Mouse (Mus musculus) MEL (cell line): ENCODE results near the gene Cfap57. TPM values are rescaled to one million over a fixed set of nuclear protein-coding genes. Genes with fewer than 3 reads are reported as not detected.

ENCODE experiments used
- DNase-seq: peaks from one replicate; pipeline ENCODE4 v3.0.0; 2011; ENCODE audit warnings: low read depth, low spot score
- H3K27ac ChIP-seq: 2 replicates; pipeline ENCODE4 v1.5.1; 2012; ENCODE audit warnings: low read depth, mild to moderate bottlenecking, control low read depth, low read length, moderate library complexity; ENCODE audit not compliant: control insufficient read depth
- H3K27me3 ChIP-seq, 2 experiments: fragments of 150-350 bp in 1 of 2; sonication (generic) in 1 of 2; 2 replicates each; pipeline ENCODE4 v1.6.1; 2012; ENCODE audit warnings: low read length in 2 of 2, mild to moderate bottlenecking in 2 of 2, improper control_type of control experiment in 1 of 2, moderate library complexity in 1 of 2; ENCODE audit not compliant: insufficient read depth in 2 of 2, control insufficient read depth in 1 of 2
- H3K36me3 ChIP-seq, 2 experiments: 2 replicates each; pipeline ENCODE4 v1.6.1; 2012 to 2014; ENCODE audit warnings: low read length in 2 of 2, improper control_type of control experiment in 1 of 2, inconsistent platforms in 1 of 2, mild to moderate bottlenecking in 1 of 2; ENCODE audit not compliant: insufficient read depth in 2 of 2, control insufficient read depth in 1 of 2
- H3K4me1 ChIP-seq, 2 experiments: fragments of 150-350 bp in 1 of 2; sonication (generic) in 1 of 2; 2 replicates each; pipeline ENCODE4 v1.6.1; 2012; ENCODE audit warnings: low read length in 2 of 2, improper control_type of control experiment in 1 of 2, mild to moderate bottlenecking in 1 of 2; ENCODE audit not compliant: insufficient read depth in 2 of 2, control insufficient read depth in 1 of 2
- H3K4me3 ChIP-seq, 2 experiments: fragments of 150-350 bp in 1 of 2; sonication (generic) in 1 of 2; 2 replicates each; pipeline ENCODE4 v1.5.1; 2012; ENCODE audit warnings: low read depth in 2 of 2, low read length in 2 of 2, mild to moderate bottlenecking in 2 of 2, moderate library complexity in 2 of 2, control low read depth in 1 of 2, improper control_type of control experiment in 1 of 2; ENCODE audit not compliant: control insufficient read depth in 1 of 2, insufficient read depth in 1 of 2
- H3K79me2 ChIP-seq: 2 replicates; pipeline ENCODE4 v1.6.1; 2012; ENCODE audit warnings: mild to moderate bottlenecking, low read length, moderate library complexity; ENCODE audit not compliant: control insufficient read depth, poor library complexity, insufficient read depth
- H3K9ac ChIP-seq: 2 replicates; pipeline ENCODE4 v1.6.1; 2012; ENCODE audit warnings: low read depth, mild to moderate bottlenecking, control low read depth, low read length, moderate library complexity; ENCODE audit not compliant: control insufficient read depth, poor library complexity, severe bottlenecking
- H3K9me3 ChIP-seq: fragments of 150-350 bp; sonication (generic); replicated peaks from 2 replicates; pipeline ENCODE4 v1.6.1; 2012; ENCODE audit warnings: mild to moderate bottlenecking, low read length, improper control_type of control experiment, moderate library complexity; ENCODE audit not compliant: insufficient read depth
- BHLHE40 ChIP-seq: IDR thresholded peaks from 2 replicates; pipeline ENCODE4 v1.6.1; 2012; ENCODE audit warnings: low read depth, mild to moderate bottlenecking, inconsistent platforms, low read length, improper control_type of control experiment, borderline replicate concordance
- CTCF ChIP-seq, 3 experiments: IDR thresholded peaks in 2 of 3; conservative IDR thresholded peaks in 1 of 3; 2 replicates each; pipeline ENCODE4 v1.5.1; 2011 to 2012; ENCODE audit warnings: low read length in 3 of 3, low read depth in 2 of 3, mild to moderate bottlenecking in 2 of 3, improper control_type of control experiment in 1 of 3, inconsistent platforms in 1 of 3, mixed read lengths in 1 of 3, moderate library complexity in 1 of 3; ENCODE audit not compliant: control insufficient read depth in 1 of 3, insufficient read depth in 1 of 3, poor library complexity in 1 of 3, severe bottlenecking in 1 of 3
- E2F4 ChIP-seq: IDR thresholded peaks from 2 replicates; pipeline ENCODE4 v1.6.1; 2011; ENCODE audit warnings: low read depth, low read length, improper control_type of control experiment, borderline replicate concordance
- ELF1 ChIP-seq: IDR thresholded peaks from 2 replicates; pipeline ENCODE4 v1.6.1; 2014; ENCODE audit warnings: low read depth, mild to moderate bottlenecking, inconsistent platforms, low read length, improper control_type of control experiment, moderate library complexity
- EP300 ChIP-seq, 2 experiments: IDR thresholded peaks; 2 replicates each; pipeline ENCODE4 v1.6.1; 2011; ENCODE audit warnings: improper control_type of control experiment in 2 of 2, low read length in 2 of 2, low read depth in 1 of 2, mild to moderate bottlenecking in 1 of 2
- ETS1 ChIP-seq: IDR thresholded peaks from 2 replicates; pipeline ENCODE4 v1.6.1; 2012; ENCODE audit warnings: low read depth, mild to moderate bottlenecking, inconsistent platforms, low read length, improper control_type of control experiment, moderate library complexity
- GABPA ChIP-seq: IDR thresholded peaks from 2 replicates; pipeline ENCODE4 v1.6.1; 2012; ENCODE audit warnings: low read depth, mild to moderate bottlenecking, inconsistent platforms, low read length, improper control_type of control experiment, moderate library complexity
- GATA1 ChIP-seq: IDR thresholded peaks from 2 replicates; pipeline ENCODE4 v1.6.1; 2011; ENCODE audit warnings: low read depth, low read length, improper control_type of control experiment
- HCFC1 ChIP-seq: IDR thresholded peaks from 2 replicates; pipeline ENCODE4 v1.6.1; 2012; ENCODE audit warnings: low read depth, mild to moderate bottlenecking, inconsistent platforms, low read length, improper control_type of control experiment, moderate library complexity
- KAT2A ChIP-seq: conservative IDR thresholded peaks from 2 replicates; pipeline ENCODE4 v1.6.1; 2012; ENCODE audit warnings: low read depth, low read length, improper control_type of control experiment, inconsistent platforms
- MAFK ChIP-seq: IDR thresholded peaks from 2 replicates; pipeline ENCODE4 v1.6.1; 2011; ENCODE audit warnings: low read depth, mild to moderate bottlenecking, low read length, improper control_type of control experiment, borderline replicate concordance
- MAX ChIP-seq: IDR thresholded peaks from 2 replicates; pipeline ENCODE4 v1.6.1; 2011; ENCODE audit warnings: low read length, improper control_type of control experiment
- MAZ ChIP-seq: IDR thresholded peaks from 2 replicates; pipeline ENCODE4 v1.6.1; 2012; ENCODE audit warnings: low read depth, mild to moderate bottlenecking, inconsistent platforms, low read length, improper control_type of control experiment
- MEF2A ChIP-seq: IDR thresholded peaks from 2 replicates; pipeline ENCODE4 v1.6.1; 2014; ENCODE audit warnings: low read depth, mild to moderate bottlenecking, inconsistent platforms, low read length, improper control_type of control experiment; ENCODE audit not compliant: poor library complexity, insufficient replicate concordance, severe bottlenecking; ENCODE audit errors: extremely low read depth
- MXI1 ChIP-seq: IDR thresholded peaks from 2 replicates; pipeline ENCODE4 v1.6.1; 2011; ENCODE audit warnings: mild to moderate bottlenecking, low read depth, low read length, improper control_type of control experiment
- MYC ChIP-seq: IDR thresholded peaks from 2 replicates; pipeline ENCODE4 v1.6.1; 2011; ENCODE audit warnings: low read depth, mild to moderate bottlenecking, low read length, improper control_type of control experiment, moderate library complexity
- NELFE ChIP-seq: IDR thresholded peaks from 2 replicates; pipeline ENCODE4 v1.6.1; 2011; ENCODE audit warnings: low read depth, low read length, improper control_type of control experiment
- NRF1 ChIP-seq: IDR thresholded peaks from 2 replicates; pipeline ENCODE4 v1.6.1; 2014; ENCODE audit warnings: low read depth, mild to moderate bottlenecking, inconsistent platforms, low read length, improper control_type of control experiment, moderate library complexity; ENCODE audit not compliant: poor library complexity, insufficient read depth, severe bottlenecking
- POLR2A ChIP-seq, 2 experiments: IDR thresholded peaks; 2 replicates each; pipeline ENCODE4 v1.6.1; 2011 to 2012; ENCODE audit warnings: low read length in 2 of 2, mild to moderate bottlenecking in 2 of 2, control low read depth in 1 of 2, improper control_type of control experiment in 1 of 2, low read depth in 1 of 2, moderate library complexity in 1 of 2; ENCODE audit not compliant: control insufficient read depth in 1 of 2, insufficient read depth in 1 of 2, poor library complexity in 1 of 2
- POLR2AphosphoS2 ChIP-seq: IDR thresholded peaks from 2 replicates; pipeline ENCODE4 v1.6.1; 2011; ENCODE audit warnings: low read length, improper control_type of control experiment
- POLR2AphosphoS5 ChIP-seq: IDR thresholded peaks from 2 replicates; pipeline ENCODE4 v1.6.1; 2012; ENCODE audit warnings: low read depth, borderline replicate concordance, mild to moderate bottlenecking, inconsistent platforms, low read length, moderate library complexity, mixed read lengths
- RAD21 ChIP-seq: IDR thresholded peaks from 2 replicates; pipeline ENCODE4 v1.6.1; 2011; ENCODE audit warnings: mild to moderate bottlenecking, low read depth, low read length, improper control_type of control experiment
- RCOR1 ChIP-seq: IDR thresholded peaks from 2 replicates; pipeline ENCODE4 v1.6.1; 2012; ENCODE audit warnings: low read depth, mild to moderate bottlenecking, inconsistent platforms, low read length, improper control_type of control experiment
- SIN3A ChIP-seq: IDR thresholded peaks from 2 replicates; pipeline ENCODE4 v1.6.1; 2012; ENCODE audit warnings: low read length, improper control_type of control experiment, inconsistent platforms
- SMC3 ChIP-seq: IDR thresholded peaks from 2 replicates; pipeline ENCODE4 v1.6.1; 2011; ENCODE audit warnings: low read depth, low read length, improper control_type of control experiment
- TAL1 ChIP-seq: IDR thresholded peaks from 2 replicates; pipeline ENCODE4 v1.6.1; 2012; ENCODE audit warnings: mild to moderate bottlenecking, inconsistent platforms, low read length, moderate library complexity, mixed read lengths
- TBP ChIP-seq: IDR thresholded peaks from 2 replicates; pipeline ENCODE4 v1.8.0; 2011; ENCODE audit warnings: low read depth, low read length, improper control_type of control experiment
- TCF12 ChIP-seq: IDR thresholded peaks from 2 replicates; pipeline ENCODE4 v1.6.1; 2014; ENCODE audit warnings: low read depth, mild to moderate bottlenecking, inconsistent platforms, low read length, improper control_type of control experiment, moderate library complexity
- USF1 ChIP-seq: IDR thresholded peaks from 2 replicates; pipeline ENCODE4 v1.6.1; 2014; ENCODE audit warnings: low read depth, mild to moderate bottlenecking, inconsistent platforms, low read length, improper control_type of control experiment, moderate library complexity
- USF2 ChIP-seq, 2 experiments: IDR thresholded peaks; 2 replicates each; pipeline ENCODE4 v1.6.1; 2011 to 2012; ENCODE audit warnings: improper control_type of control experiment in 2 of 2, low read length in 2 of 2, borderline replicate concordance in 1 of 2, inconsistent platforms in 1 of 2, low read depth in 1 of 2, mild to moderate bottlenecking in 1 of 2; ENCODE audit not compliant: insufficient read depth in 1 of 2
- ZC3H11A ChIP-seq: IDR thresholded peaks from 2 replicates; pipeline ENCODE4 v1.6.1; 2012; ENCODE audit warnings: low read depth, mild to moderate bottlenecking, inconsistent platforms, low read length, improper control_type of control experiment
- ZKSCAN1 ChIP-seq: IDR thresholded peaks from 2 replicates; pipeline ENCODE4 v1.6.1; 2012; ENCODE audit warnings: low read depth, mild to moderate bottlenecking, inconsistent platforms, low read length, improper control_type of control experiment, moderate library complexity
- ZNF384 ChIP-seq: IDR thresholded peaks from 2 replicates; pipeline ENCODE4 v1.6.1; 2012; ENCODE audit warnings: low read depth, mild to moderate bottlenecking, inconsistent platforms, low read length, improper control_type of control experiment
- polyA plus RNA-seq, 2 experiments: library from polyadenylated mRNA; stranded (reverse) in 1 of 2; unstranded in 1 of 2; fragments of >175 nt in 1 of 2; fragments of >200 nt in 1 of 2; gene quantifications; 2 replicates each; pipeline versions ENCODE4 v1.2.1 to v1.2.4; 2012; ENCODE audit warnings: low replicate concordance in 2 of 2, low read depth in 1 of 2; ENCODE audit not compliant: insufficient read length in 2 of 2, insufficient read depth in 1 of 2, missing spikeins in 1 of 2
- total RNA-seq: library from RNA; depleted of rRNA; stranded (reverse); fragments of 300-350 nt; gene quantifications from 2 replicates; pipeline ENCODE4 v1.2.3, GENCODE M21; 2012; rRNA removed

Gene Cfap57
- total RNA-seq (not detected in 2 replicates), polyA plus RNA-seq (not detected)

GRCm38 (mm10) chr4:118620279-118620966, at the start of gene Cfap57, which contains the start of gene Ebna1bp2:
Gene Cfap57, minus strand, starts transcription at chr4:118620777.
Gene Ebna1bp2, plus strand, starts transcription at chr4:118620799.
- TF ChIP-seq CTCF (IDR thresholded peaks at IDR 0.05 in 2 of 3, conservative IDR thresholded peaks at IDR 0.05 in 1 of 3; ENCODE audit: control insufficient read depth in 1 of 3, insufficient read depth in 1 of 3, low read depth in 2 of 3, low read length in 3 of 3, poor library complexity in 1 of 3, severe bottlenecking in 1 of 3) (no peak), GABPA (no peak), E2F4 (no peak), RAD21 (no peak), POLR2A (IDR thresholded peaks at IDR 0.05; ENCODE audit: control insufficient read depth in 1 of 2, insufficient read depth in 1 of 2, low read depth in 1 of 2, low read length in 2 of 2, poor library complexity in 1 of 2) (peak; percentile 59 to 87; a peak in 2 of 4 replicates), TAL1 (no peak), MXI1 (peak; percentile 100), EP300 (IDR thresholded peaks at IDR 0.05; ENCODE audit: low read depth in 1 of 2, low read length in 2 of 2) (peak in 1 of 2 experiments; percentile 8; a peak in 1 of 4 replicates), ELF1 (peak; percentile 98), MYC (peak; percentile 97), TBP (peak; percentile 75), MAFK (no peak), USF2 (IDR thresholded peaks at IDR 0.05; ENCODE audit: borderline replicate concordance in 1 of 2, insufficient read depth in 1 of 2, low read depth in 1 of 2, low read length in 2 of 2) (no peak), POLR2AphosphoS2 (peak; percentile 80; the same call in 1 of the 2 replicates), SIN3A (peak; percentile 100), SMC3 (no peak), POLR2AphosphoS5 (no peak), NRF1 (no peak), ZKSCAN1 (no peak), KAT2A (peak; percentile 66; the same call in 1 of the 2 replicates), MEF2A (no peak), MAX (peak; percentile 96), MAZ (no peak; the same call in 1 of the 2 replicates), RCOR1 (no peak), NELFE (peak; percentile 91), TCF12 (no peak; the same call in 1 of the 2 replicates), ZNF384 (no peak), GATA1 (no peak), ETS1 (peak; percentile 50; the same call in 1 of the 2 replicates), HCFC1 (peak; percentile 92), ZC3H11A (no peak), USF1 (peak; percentile 70), BHLHE40 (no peak)
- peak; percentile 96 for DNase-seq
- Histone ChIP-seq H3K36me3 (peaks cover 7 to 8% of the 10 kb centered on the region in 2 experiments; a peak in 3 of 4 replicates), H3K9me3 (no peaks in the 10 kb centered on the region), H3K9ac (peak within 1 kb of the TSS; percentile 90), H3K79me2 (peaks cover 19% of the 10 kb centered on the region), H3K4me1 (peaks cover 0 to 5% of the 10 kb centered on the region in 2 experiments; a peak in 2 of 4 replicates), H3K27ac (peak within 1 kb of the TSS; percentile 58), H3K4me3 (peak within 1 kb of the TSS; percentile 89 to 91), H3K27me3 (no peaks in the 10 kb centered on the region; a peak in 1 of 4 replicates)
